Mouse (Mus musculus) mature B cell (primary cell): Measurements from ENCODE around the gene Hils1.
"Not testable (repeated sequence)": the region's sequence is repeated elsewhere in the genome, so short reads cannot be mapped to it uniquely, and the experiment has no call there.

Experiments used
- in situ Hi-C: fragments of 300-500 bp; cut with MboI; formaldehyde crosslinking; loops from 2 replicates; pipeline ENCODE4 v1.14.3; 2019

The Hils1 gene

DNA sequence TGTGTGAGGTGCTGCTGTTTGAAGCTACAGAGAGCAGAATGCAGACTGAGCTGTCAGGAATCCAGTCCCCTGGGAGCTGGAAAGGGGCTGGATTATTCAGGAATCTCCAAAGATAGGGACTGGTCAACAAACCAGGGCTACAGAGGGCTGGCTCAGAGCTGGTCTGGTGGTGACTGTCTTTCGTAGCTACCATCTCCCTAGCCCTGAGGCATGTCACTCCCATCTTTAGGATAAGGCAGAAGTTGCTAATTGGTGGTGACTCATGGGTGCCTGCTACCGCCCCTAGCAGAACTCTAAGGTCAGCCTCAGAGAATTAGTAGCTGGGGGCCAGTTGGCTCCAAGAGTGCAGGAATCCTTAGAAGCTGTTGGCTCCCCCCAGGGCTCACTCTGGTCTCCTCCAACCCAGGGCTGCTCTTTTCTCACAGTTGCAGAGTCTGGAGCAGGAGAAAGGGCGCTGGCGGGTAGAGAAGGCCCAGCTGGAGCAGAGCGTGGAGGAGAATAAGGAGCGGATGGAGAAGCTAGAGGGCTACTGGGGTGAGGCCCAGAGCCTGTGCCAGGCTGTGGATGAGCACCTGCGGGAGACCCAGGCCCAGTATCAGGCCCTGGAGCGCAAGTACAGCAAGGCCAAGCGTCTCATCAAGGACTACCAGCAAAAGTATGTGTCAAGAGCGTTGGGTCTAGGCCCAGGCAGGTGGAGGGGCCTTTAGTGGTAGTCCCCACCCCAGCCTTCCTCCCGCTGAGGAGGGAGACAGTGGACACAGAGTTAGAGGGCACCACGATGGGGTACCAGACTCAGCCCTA, 36.9 kb downstream of the Hils1 start:
- in situ Hi-C loops: no loop called here

DNA sequence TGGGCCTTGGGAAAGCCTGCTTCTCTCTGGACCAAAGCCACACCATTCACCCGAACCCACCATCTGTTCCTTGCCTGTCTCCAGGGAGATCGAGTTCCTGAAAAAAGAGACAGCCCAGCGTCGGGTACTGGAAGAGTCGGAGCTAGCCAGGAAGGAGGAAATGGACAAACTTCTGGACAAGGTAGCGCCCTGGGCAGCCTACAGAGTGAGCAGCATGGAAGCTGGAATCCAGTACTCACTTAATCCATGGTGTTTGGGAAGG, 37.5 kb downstream of the Hils1 start:
- in situ Hi-C loops: no loop called here

DNA sequence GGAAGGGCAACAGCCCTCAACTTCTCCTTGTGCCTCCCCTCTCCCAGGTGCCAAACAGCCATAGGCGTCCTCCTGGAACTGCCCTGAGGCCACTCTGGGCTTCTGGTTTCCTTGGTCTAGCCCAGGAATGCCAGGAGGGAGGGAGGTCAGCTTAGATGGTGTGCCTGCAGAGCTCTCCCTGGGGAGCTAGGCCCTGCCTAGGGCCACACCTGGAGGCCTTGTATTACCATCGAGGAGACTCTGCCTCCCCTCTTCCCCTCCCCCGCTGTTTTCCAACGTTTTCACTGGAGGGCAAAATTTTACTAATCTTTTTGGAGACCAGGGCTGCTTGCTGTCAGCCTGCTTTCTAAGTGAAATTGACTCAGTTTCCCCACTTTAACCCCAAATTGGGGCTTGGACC, 38.6 kb downstream of the Hils1 start:
- in situ Hi-C loops: no loop called here

DNA sequence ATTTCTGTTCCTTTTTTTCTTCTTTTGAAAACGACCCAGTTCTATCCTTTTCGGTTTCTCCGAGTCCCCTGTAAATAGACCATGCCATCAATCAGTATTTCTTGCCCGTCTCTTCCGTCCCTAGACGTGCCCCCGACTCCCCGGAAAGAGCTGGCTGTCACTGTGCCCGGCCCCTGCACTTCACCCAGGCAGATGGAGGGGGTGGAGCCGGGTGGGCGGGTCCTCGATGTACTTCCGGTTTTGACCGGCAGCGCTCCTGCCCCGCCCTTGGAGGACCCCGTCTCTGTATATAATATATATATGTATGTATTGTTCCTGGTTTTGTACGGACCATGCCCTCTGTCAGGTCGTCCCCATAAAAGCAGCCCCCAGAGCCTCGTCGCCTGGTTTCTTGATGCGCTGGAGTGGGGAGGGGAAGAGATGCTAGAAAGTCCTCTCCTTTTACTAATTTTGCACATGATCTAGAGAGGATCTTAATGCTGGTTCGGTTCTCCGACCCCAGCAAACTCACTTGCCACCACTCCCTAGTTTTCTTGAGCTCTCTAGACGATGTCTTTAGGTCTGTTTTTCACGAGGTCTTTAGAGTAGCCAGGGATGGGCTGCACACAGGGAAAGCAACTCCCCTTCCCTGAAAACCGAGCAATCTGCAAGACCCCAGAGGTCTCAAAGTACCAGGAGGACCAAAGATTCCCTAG, 39.3 kb downstream of the Hils1 start:
- in situ Hi-C loops: no loop called here

DNA sequence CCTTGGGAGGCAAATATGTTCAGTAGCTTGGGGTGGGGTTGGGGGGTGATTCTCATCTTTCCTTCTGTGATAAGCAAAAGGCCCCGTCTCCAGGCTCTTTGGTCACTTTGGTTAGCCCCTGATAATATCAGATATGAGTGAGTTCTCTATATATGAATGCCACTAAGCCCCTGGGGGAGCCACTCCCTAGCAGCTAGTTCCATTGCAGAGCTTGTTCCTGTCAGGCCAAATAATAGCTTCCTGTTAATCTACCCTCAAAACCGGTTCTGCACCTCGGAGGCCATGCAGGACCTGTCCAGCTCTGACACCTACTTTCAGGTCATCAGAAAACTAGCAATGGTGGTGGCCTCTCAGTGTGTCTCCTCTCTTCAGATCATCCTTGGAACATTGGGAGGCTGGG, 40.0 kb downstream of the Hils1 start:
- in situ Hi-C loops: no loop called here

DNA sequence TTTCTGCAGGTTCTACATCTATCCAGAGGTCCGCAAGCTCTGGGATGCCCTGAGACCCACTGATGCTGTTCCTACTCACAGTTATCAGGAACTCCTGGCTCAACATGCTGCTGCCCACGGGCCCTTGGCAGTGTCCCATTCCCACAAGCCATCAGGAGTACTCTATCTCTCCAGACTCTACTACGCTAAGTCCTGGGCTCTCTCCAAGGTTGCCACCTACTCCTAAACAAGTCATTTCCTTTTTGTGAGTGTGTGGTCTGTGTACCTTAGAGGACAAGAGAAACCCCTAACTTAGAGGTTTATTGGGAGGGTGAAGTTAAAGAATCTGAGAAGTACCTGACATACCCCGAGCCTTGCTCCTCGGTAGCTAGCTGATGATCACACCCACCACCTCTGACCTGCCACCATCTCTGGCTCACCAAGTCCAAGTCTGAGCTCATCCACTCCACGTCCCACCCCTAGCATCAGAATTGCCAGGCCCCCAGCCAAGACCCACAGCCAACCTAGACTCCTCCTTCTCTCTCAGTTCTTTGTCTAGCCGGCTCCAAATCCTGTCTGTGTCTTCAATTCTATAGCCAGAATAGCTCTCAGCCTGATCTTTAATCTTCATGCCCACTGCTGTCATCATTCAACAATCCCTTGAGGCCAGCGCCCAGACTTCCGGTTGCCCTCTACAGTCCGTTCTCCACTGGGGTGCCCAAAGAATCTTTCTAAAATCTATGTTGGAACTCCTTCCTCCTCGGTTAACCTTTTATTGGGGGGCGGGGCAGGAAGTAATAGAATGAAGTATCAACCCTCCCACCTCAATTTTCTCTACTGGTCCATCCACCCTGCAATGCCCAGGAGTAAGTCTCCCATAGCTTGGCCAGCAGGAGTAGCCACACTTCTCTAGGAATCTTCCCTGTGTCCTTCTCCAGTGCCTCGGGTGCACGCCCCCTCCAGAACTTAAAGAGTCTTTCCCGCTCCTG, 41.6 kb downstream of the Hils1 start:
- in situ Hi-C loops: no loop called here

DNA sequence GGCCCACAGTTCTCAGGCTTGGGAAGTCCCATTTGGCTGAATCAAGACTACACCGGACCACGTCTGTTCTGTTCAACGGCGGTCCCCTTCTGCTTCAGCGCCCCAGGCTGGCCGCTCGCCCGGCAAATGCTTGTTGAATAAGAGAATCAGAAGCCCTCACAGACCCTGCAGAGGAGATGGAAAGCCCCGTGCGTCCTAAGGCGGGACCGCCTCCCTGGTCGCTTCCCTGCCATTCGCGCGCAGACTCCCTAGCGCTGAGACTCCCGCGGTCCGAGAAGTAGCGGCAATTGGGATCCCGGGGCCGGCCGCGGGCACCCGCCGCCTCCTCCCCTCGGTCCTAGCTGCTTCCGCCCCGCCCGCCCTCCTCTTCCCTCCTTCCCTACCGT, 42.2 kb downstream of the Hils1 start, which contains the start of gene Samd14:
Samd14 (plus strand) TSS at position 251 of the 386 bp plus-strand sequence.
- in situ Hi-C loops: no loop called here

DNA sequence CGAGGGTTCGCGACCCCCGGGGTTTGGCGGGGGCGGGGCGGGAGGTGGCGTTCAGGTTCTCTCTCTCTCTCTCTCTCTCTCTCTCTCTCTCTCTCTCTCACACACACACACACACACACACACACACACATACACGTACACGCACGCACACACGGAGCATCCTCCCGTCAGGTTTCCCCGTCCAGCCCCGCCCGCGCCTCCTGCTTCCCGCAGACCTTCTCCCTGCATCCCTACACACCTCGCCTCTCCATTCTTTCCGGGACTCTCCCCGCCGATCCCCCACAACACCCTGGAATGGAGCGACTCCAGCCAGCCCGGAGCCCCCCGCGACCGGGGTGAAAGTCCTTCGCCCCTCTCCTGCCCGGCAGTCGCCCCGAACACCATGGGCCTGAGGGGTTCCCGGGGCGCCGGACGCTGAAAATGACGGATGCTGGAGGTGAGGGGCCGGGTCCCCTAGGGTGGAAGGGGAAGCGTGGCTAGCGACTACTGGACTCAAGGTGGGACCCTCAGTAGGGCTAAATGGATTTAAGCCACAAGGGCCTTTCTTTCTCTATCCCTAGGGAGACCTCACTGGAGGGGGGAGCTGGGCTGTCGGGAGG, 42.8 kb downstream of the Hils1 start:
- in situ Hi-C loops: no loop called here

DNA sequence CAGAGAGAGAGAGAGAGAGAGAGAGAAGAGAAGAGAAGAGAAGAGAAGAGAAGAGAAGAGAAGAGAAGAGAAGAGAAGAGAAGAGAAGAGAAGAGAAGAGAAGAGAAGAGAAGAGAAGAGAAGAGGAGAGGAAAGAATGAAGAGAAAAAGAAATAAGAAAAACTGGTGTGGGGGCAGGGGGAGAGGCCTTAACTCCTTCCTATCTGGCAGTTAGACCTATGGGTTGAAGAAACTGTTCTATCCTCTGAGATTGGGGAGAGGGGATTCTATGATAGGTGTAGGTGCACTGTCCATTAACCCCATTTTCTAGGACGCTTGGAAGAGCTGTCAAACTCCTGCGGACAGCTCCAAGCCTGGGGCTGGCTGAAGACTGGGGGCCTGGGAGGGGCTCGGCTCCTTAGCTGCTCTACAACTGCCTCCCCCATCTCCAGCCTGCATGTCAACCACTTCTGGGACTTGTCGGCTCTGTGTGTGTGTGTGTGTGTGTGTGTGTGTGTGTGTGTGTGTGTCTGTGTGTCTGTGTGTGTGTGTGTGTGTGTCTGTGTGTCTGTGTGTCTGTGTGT, 43.5 kb downstream of the Hils1 start:
- in situ Hi-C loops: not testable (repeated sequence)

DNA sequence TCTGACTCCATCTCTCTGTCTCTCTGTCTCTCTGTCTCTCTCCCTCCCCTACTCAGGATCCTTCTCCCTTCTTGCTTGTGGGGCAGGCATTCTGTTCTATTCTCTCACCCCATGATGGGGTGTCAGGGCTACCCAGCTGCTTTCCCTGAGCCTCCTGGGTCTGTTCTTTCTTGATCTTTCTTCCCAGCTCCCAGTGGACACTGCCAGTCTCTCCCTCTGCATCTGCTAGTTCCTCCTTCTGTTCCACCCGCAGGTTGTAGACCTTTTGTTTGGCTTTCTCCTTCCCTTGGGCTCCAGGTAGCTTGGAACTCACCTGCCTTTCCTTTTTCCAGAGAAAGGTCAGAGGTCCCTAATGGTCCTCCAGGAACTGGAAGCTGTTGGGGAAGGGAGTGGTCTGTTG, 44.0 kb downstream of the Hils1 start:
- in situ Hi-C loops: no loop called here

DNA sequence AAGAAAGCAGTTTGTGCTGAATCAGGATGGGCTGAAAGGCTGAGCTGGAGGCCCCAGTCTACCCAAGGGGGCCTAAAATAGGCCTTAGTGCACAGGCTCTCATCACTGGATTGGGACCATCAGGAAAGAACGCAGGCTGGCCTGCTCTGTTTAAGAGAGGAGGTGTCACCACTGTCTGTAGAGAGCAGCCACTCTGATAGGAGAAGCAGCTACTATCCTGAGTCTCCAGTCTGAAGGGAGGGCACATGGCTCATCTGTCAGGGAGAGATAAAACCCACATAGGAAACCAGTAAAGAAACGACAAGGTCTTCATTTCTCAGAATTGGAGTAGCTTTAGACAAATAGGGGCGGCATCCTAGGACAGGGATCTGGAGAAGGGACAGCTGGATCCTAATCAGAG, 44.7 kb downstream of the Hils1 start:
- in situ Hi-C loops: no loop called here

DNA sequence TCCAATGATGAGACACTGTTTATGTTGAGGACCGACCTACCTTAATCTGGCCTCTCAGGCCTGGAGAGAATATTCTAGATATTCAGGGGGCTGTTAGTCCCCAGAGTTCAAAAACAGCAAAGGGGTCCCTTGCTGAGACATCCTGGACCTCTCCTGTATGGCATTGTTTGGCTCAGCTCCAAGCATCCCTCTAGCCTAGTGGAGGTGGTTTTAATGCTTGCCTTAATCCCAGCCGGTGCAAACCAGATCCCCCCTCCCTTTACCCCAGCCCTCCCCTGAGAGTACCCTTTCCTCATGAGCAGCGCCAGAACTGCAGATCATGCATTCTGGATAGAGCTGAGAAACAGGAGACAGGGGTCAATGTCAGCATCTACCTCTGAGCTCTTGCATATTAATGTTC, 45.1 kb downstream of the Hils1 start:
- in situ Hi-C loops: no loop called here

DNA sequence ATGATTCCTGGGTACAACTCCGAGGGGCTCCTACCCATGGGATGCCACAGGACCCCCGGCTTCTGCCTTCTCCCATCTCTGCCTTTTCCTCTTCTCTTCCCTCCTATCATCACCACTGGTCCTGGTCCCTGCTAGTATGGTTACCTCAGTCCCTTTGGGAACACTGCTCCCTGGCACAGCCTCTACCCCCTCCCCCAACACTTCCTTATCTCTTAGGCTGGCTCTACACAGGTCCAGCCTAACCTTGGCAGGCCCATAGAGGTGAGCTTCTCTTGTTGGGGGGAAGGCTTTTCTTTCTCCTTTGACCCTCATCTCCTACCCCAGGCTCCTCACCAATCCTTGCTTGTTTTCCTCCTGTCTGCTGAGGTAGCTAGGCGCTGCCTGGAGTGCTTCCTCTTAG, 48.1 kb downstream of the Hils1 start:
- in situ Hi-C loops: no loop called here
